Mouse (Mus musculus) spleen, adult 2 months (tissue): Measurements from ENCODE around the gene Vmn2r115.
"Not testable (repeated sequence)": the region's sequence is repeated elsewhere in the genome, so short reads cannot be mapped to it uniquely, and the experiment has no call there.

ENCODE experiments used
- CTCF ChIP-seq: fragments of 200-500 bp; IDR thresholded peaks from 2 replicates; pipeline ENCODE4 v1.5.1; 2011; ENCODE audit warnings: mild to moderate bottlenecking, inconsistent platforms; ENCODE audit not compliant: insufficient read depth, insufficient read length, insufficient replicate concordance; ENCODE audit errors: extremely low read depth
- POLR2A ChIP-seq: fragments of 200-500 bp; IDR thresholded peaks from 2 replicates; pipeline ENCODE4 v1.6.1; 2011; ENCODE audit warnings: low read depth, low read length, inconsistent platforms

GRCm38 (mm10) chr17:23384304-23384703 lies 40.8 kb downstream of the Vmn2r115 start, which contains the start of gene Vmn2r116:
- TF ChIP-seq CTCF, POLR2A: not testable (repeated sequence)
